Mouse (Mus musculus): ENCODE results near the gene Erbb3. TPM values are rescaled to one million over a fixed set of nuclear protein-coding genes. Genes with fewer than 3 reads are reported as not detected.
A peak's percentile ranks its signal among the peaks of the same experiment; 100 is the strongest.

Gene Erbb3
- polyA plus RNA-seq, 1 experiment: 24.9 TPM

- Histone ChIP-seq H3K4me3 (replicated peaks; ENCODE audit: extremely low read depth, low read depth, low read length) (no peak overlapping the region), H3K4me1 (ENCODE audit: control insufficient read depth, insufficient read depth, low read length) (peaks cover 2% of the 10 kb centered on the region; the same call in 1 of the 2 replicates)
- 21% methylated on average over 6 of the region's 6 CpGs for WGBS
- no peak for DNase-seq
- no peak for TF ChIP-seq CTCF (IDR thresholded peaks at IDR 0.05; ENCODE audit: insufficient read depth, low read length)
- no peak for TF ChIP-seq POLR2A (IDR thresholded peaks at IDR 0.05; ENCODE audit: borderline replicate concordance, extremely low read depth, low read depth, low read length)
These were observed 23.6 kb upstream of the Erbb3 start for GRCm38 (mm10) chr10:128613154-128613440.

GRCm38 (mm10) chr10:128612433-128613153, 23.1 kb upstream of the Erbb3 start:
- DNase-seq: peak; percentile 68
- TF ChIP-seq CTCF (IDR thresholded peaks at IDR 0.05; ENCODE audit: insufficient read depth, low read length): peak; percentile 78
- no peak for TF ChIP-seq POLR2A (IDR thresholded peaks at IDR 0.05; ENCODE audit: borderline replicate concordance, extremely low read depth, low read depth, low read length)
- H3K4me1 ChIP-seq (ENCODE audit: control insufficient read depth, insufficient read depth, low read length): peaks cover 2% of the 10 kb centered on the region; the same call in 1 of the 2 replicates
- 13% methylated on average over 16 of the region's 16 CpGs for WGBS
- H3K4me3 ChIP-seq (replicated peaks; ENCODE audit: extremely low read depth, low read depth, low read length): no peak overlapping the region

DNA sequence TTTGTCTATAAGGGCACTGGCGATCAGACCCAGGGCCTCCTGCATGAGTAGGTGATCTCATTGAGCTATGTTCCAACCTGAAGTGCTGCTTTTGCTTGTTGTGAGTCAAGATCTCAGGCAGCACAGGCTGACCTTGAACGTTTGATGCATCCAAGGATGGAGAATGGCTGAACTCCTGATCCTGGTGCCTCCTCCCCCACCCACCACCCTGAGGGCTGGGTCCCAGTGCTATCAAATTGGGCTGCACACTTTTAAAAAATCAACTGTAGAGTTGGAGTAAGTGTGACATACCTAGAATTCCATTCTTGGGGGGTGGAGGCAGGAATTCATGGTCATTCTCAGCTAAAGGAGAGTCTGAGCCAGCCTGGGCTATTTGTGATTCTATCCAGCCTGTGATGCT, 17.0 kb upstream of the Erbb3 start:
- Histone ChIP-seq H3K4me1 (ENCODE audit: control insufficient read depth, insufficient read depth, low read length) (no peaks in the 10 kb centered on the region), H3K4me3 (replicated peaks; ENCODE audit: extremely low read depth, low read depth, low read length) (no peak overlapping the region)
- DNase-seq: no peak
- WGBS: 36% methylated on average over 2 of the region's 2 CpGs
- no peak for TF ChIP-seq CTCF (IDR thresholded peaks at IDR 0.05; ENCODE audit: insufficient read depth, low read length)
- no peak for TF ChIP-seq POLR2A (IDR thresholded peaks at IDR 0.05; ENCODE audit: borderline replicate concordance, extremely low read depth, low read depth, low read length)

GRCm38 (mm10) chr10:128602470-128603128, 13.1 kb upstream of the Erbb3 start:
- Histone ChIP-seq H3K4me3 (replicated peaks; ENCODE audit: extremely low read depth, low read depth, low read length) (no peak overlapping the region), H3K4me1 (ENCODE audit: control insufficient read depth, insufficient read depth, low read length) (no peaks in the 10 kb centered on the region)
- no peak for DNase-seq
- no peak for TF ChIP-seq CTCF (IDR thresholded peaks at IDR 0.05; ENCODE audit: insufficient read depth, low read length)
- TF ChIP-seq POLR2A (IDR thresholded peaks at IDR 0.05; ENCODE audit: borderline replicate concordance, extremely low read depth, low read depth, low read length): no peak
- 47% methylated on average over 4 of the region's 4 CpGs for WGBS

DNA sequence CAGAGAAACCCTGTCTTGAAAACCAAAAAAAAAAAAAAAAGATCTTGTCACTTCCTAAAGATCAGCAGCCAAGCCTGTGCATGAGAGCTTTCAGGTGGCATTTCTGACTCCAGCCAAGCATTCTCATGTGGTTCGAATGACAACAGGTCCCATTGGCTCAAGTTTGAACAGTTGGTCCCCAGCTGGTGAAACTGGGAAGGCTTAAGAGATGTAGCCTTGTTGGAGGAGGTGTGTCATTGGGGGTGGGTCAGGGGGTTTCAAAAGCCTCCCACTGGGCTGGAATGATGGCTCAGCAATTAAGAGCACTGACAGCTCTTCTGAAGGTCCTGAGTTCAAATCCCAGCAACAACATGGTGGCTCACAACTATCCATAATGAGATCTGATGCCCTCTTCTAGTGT, 12.0 kb upstream of the Erbb3 start:
- WGBS: 67% methylated on average over 1 of the region's 1 CpGs
- Histone ChIP-seq H3K4me3 (replicated peaks; ENCODE audit: extremely low read depth, low read depth, low read length) (no peak overlapping the region), H3K4me1 (ENCODE audit: control insufficient read depth, insufficient read depth, low read length) (no peaks in the 10 kb centered on the region)
- TF ChIP-seq POLR2A (IDR thresholded peaks at IDR 0.05; ENCODE audit: borderline replicate concordance, extremely low read depth, low read depth, low read length) (no peak), CTCF (IDR thresholded peaks at IDR 0.05; ENCODE audit: insufficient read depth, low read length) (no peak)
- DNase-seq: no peak

- H3K4me1 ChIP-seq (ENCODE audit: control insufficient read depth, insufficient read depth, low read length): no peaks in the 10 kb centered on the region
- no peak overlapping the region for H3K4me3 ChIP-seq (replicated peaks; ENCODE audit: extremely low read depth, low read depth, low read length)
- 38% methylated on average over 2 of the region's 2 CpGs for WGBS
- TF ChIP-seq POLR2A (IDR thresholded peaks at IDR 0.05; ENCODE audit: borderline replicate concordance, extremely low read depth, low read depth, low read length) (no peak), CTCF (IDR thresholded peaks at IDR 0.05; ENCODE audit: insufficient read depth, low read length) (no peak)
- DNase-seq: no peak
These were observed 9.0 kb upstream of the Erbb3 start for GRCm38 (mm10) chr10:128598476-128598875.

DNA sequence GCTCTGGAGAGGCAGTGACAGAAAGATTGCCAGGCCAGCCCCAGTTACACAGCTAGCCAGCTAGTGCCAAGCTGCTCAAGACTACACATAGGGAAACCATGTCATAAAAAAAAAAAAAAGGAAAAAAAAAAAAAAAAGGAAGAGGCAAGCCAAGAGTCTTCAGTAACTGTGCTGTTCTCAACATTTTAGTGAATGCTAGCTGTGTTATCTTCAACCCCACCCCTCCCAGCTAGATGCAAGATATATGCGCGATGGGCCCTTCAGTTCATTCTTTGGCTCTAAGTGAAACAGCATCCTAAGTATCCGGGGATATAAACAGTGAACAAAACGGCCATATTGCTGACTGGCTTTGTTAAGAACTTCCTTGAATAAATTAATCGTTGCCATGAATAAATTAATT, 3.3 kb upstream of the Erbb3 start:
- DNase-seq: no peak
- no peaks in the 10 kb centered on the region for H3K4me1 ChIP-seq (ENCODE audit: control insufficient read depth, insufficient read depth, low read length)
- H3K4me3 ChIP-seq (replicated peaks; ENCODE audit: extremely low read depth, low read depth, low read length): no peak overlapping the region
- WGBS: 69% methylated on average over 5 of the region's 5 CpGs
- TF ChIP-seq POLR2A (IDR thresholded peaks at IDR 0.05; ENCODE audit: borderline replicate concordance, extremely low read depth, low read depth, low read length) (no peak), CTCF (IDR thresholded peaks at IDR 0.05; ENCODE audit: insufficient read depth, low read length) (no peak)

- Histone ChIP-seq H3K4me3 (replicated peaks; ENCODE audit: extremely low read depth, low read depth, low read length) (no peak overlapping the region), H3K4me1 (ENCODE audit: control insufficient read depth, insufficient read depth, low read length) (no peaks in the 10 kb centered on the region)
- TF ChIP-seq POLR2A (IDR thresholded peaks at IDR 0.05; ENCODE audit: borderline replicate concordance, extremely low read depth, low read depth, low read length): no peak
- no peak for TF ChIP-seq CTCF (IDR thresholded peaks at IDR 0.05; ENCODE audit: insufficient read depth, low read length)
- no peak for DNase-seq
- WGBS: 69% methylated on average over 6 of the region's 6 CpGs
These were observed 2.0 kb upstream of the Erbb3 start for GRCm38 (mm10) chr10:128591436-128591835.

DNA sequence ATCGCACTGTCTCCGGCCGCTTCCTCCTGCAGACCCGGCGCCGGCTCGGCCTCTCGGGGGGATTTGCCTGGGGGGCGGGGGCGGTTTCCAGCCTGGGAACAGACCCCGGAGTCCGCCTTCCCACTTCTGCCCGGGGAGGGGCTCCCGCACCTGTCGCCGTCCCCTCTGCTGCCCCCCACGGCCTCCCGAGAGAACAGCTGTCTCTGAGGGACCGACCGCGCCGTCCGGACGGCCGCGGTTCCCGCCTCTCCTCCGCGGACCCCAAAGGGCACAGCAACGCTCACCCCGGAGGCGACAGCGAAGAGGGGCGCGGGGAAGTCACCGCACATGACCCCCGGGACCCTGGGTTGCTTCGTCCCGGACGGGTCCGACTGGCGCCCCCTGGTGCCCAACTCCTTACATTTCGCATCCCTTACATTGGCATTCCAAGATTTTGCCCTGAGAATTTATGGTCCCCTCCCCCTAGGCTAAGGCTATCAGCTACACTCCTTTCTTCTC, 790 bp upstream of the Erbb3 start:
- DNase-seq: peak; percentile 75
- Histone ChIP-seq H3K4me3 (replicated peaks; ENCODE audit: extremely low read depth, low read depth, low read length) (peak overlapping the region; percentile 78), H3K4me1 (ENCODE audit: control insufficient read depth, insufficient read depth, low read length) (no peaks in the 10 kb centered on the region)
- WGBS: under 1% methylated on average over 43 of the region's 43 CpGs
- TF ChIP-seq CTCF (IDR thresholded peaks at IDR 0.05; ENCODE audit: insufficient read depth, low read length) (peak; percentile 58; the same call in 1 of the 2 replicates), POLR2A (IDR thresholded peaks at IDR 0.05; ENCODE audit: borderline replicate concordance, extremely low read depth, low read depth, low read length) (no peak)

Data from lung, adult 2 months (tissue).